Mouse (Mus musculus) stomach, embryonic 14.5 days (tissue): ENCODE results near the gene Phyhd1. TPM values are rescaled to one million over a fixed set of nuclear protein-coding genes. Genes with fewer than 3 reads are reported as not detected.

Experiments
- ATAC-seq: fragments of 200-750 bp; cut with Nextera tagmentation; 2 replicates; pipeline ENCODE4 v1.8.0; 2017; ENCODE audit warnings: low read depth, moderate TSS enrichment; ENCODE audit not compliant: insufficient number of reproducible peaks, insufficient read depth, low FRiP score
- H3K27ac ChIP-seq: fragments of 300-500 bp; sonication (generic); 2 replicates; pipeline ENCODE4 v1.5.1; 2014; ENCODE audit warnings: mild to moderate bottlenecking, low read length, moderate library complexity, mixed read lengths
- H3K27me3 ChIP-seq: fragments of 300-500 bp; sonication (generic); 2 replicates; pipeline ENCODE4 v1.6.1; 2014; ENCODE audit warnings: low read length, control low read depth, mixed read lengths; ENCODE audit not compliant: control insufficient read depth, insufficient read depth
- H3K36me3 ChIP-seq: fragments of 300-500 bp; sonication (generic); 2 replicates; pipeline ENCODE4 v1.6.1; 2014; ENCODE audit warnings: mild to moderate bottlenecking, control low read depth, low read length, moderate library complexity, mixed read lengths; ENCODE audit not compliant: control insufficient read depth, insufficient read depth
- H3K4me1 ChIP-seq: fragments of 300-500 bp; sonication (generic); 2 replicates; pipeline ENCODE4 v1.6.1; 2014; ENCODE audit warnings: low read length, control low read depth, mixed read lengths; ENCODE audit not compliant: control insufficient read depth, insufficient read depth
- H3K4me2 ChIP-seq: fragments of 300-500 bp; sonication (generic); replicated peaks from 2 replicates; pipeline ENCODE4 v1.6.1; 2014; ENCODE audit warnings: low read depth, low read length, control low read depth
- H3K4me3 ChIP-seq: fragments of 300-500 bp; sonication (generic); 2 replicates; pipeline ENCODE4 v1.5.1; 2014; ENCODE audit warnings: low read depth, low read length, control low read depth
- H3K9ac ChIP-seq: fragments of 300-500 bp; sonication (generic); replicated peaks from 2 replicates; pipeline ENCODE4 v1.6.1; 2014; ENCODE audit warnings: low read depth, mild to moderate bottlenecking, control low read depth, low read length, moderate library complexity, mixed read lengths
- H3K9me3 ChIP-seq: fragments of 300-500 bp; sonication (generic); 2 replicates; pipeline ENCODE4 v1.6.1; 2016; ENCODE audit warnings: low read depth, low read length, control low read depth; ENCODE audit not compliant: control insufficient read depth
- WGBS: fragments of 180-500 bp; shearing (Covaris S2); extraction: QIAGEN DNeasy Blood & Tissue Kit; methylation state at CpG from one replicate; pipeline ENCODE4 v1.1.7; 2014; 5-methylcytosine and 5-hydroxymethylcytosine counted together
- polyA plus RNA-seq: library from polyadenylated mRNA; unstranded; fragments of >200 nt; fragmentation: Nextera tagmentation; extraction: Ambion mirVana; gene quantifications from 2 replicates; pipeline ENCODE4 v1.2.1, GENCODE M21; 2014

Gene Phyhd1
- 16.2 and 17.6 TPM in 2 replicates for polyA plus RNA-seq

GRCm38 (mm10) chr2:30265767-30266253, at the start of gene Phyhd1:
Gene Phyhd1, plus strand, starts transcription at chr2:30266203.
- Histone ChIP-seq H3K27me3 (no peaks in the 10 kb centered on the region), H3K4me1 (peaks cover 37% of the 10 kb centered on the region), H3K27ac (peak within 1 kb of the TSS; percentile 94), H3K9ac (no peak within 1 kb of the TSS; the same call in 1 of the 2 replicates), H3K9me3 (no peaks in the 10 kb centered on the region), H3K4me2 (peak within 1 kb of the TSS; percentile 40), H3K4me3 (peak within 1 kb of the TSS; percentile 6; the same call in 1 of the 2 replicates), H3K36me3 (peaks cover 30% of the 10 kb centered on the region)
- ATAC-seq = no peak
- 44% methylated on average over 5 of the region's 5 CpGs for WGBS

DNA sequence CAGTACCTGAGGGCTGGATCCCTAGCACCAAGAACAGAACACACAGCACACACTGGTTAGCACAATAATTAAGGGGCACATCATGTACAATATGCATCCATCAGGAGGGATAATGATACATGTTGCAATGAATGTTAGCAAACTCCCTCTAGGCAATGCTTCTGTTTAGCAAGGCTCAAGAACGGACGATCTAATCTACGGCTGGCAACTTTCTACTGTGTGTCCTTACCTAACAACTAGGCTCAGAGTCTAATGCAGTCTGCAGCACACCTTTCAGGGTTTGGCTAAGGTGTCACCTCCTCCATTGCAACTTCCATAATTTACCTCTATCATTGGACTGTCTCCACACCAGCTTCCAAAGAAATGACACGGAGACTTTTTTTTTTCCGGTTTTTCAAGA, 49.7 kb upstream of the Phyhd1 start:
- no peaks in the 10 kb centered on the region for H3K36me3 ChIP-seq
- WGBS = 94% methylated on average over 5 of the region's 5 CpGs
- H3K9me3 ChIP-seq = no peaks in the 10 kb centered on the region
- H3K27ac ChIP-seq = no peak overlapping the region
- no peak overlapping the region for H3K4me3 ChIP-seq
- no peaks in the 10 kb centered on the region for H3K27me3 ChIP-seq
- H3K4me1 ChIP-seq = no peaks in the 10 kb centered on the region
- H3K9ac ChIP-seq = no peak overlapping the region
- H3K4me2 ChIP-seq = no peak overlapping the region
- no peak for ATAC-seq

- WGBS = 75% methylated on average over 5 of the region's 5 CpGs
These were observed 30.4 kb upstream of the Phyhd1 start for GRCm38 (mm10) chr2:30235593-30235992.

GRCm38 (mm10) chr2:30236426-30237198, 29.4 kb upstream of the Phyhd1 start:
- peak overlapping the region; percentile 82 for H3K27ac ChIP-seq
- ATAC-seq = no peak
- H3K9ac ChIP-seq = peak overlapping the region; percentile 62
- peaks cover 14% of the 10 kb centered on the region for H3K36me3 ChIP-seq
- WGBS = 3% methylated on average over 18 of the region's 18 CpGs
- H3K4me2 ChIP-seq = peak overlapping the region; percentile 80
- H3K9me3 ChIP-seq = no peaks in the 10 kb centered on the region
- peak overlapping the region; percentile 87 for H3K4me3 ChIP-seq
- H3K27me3 ChIP-seq = no peaks in the 10 kb centered on the region
- peaks cover 17% of the 10 kb centered on the region for H3K4me1 ChIP-seq

More at GRCm38 (mm10) chr2:30235593-30235992, 30.4 kb upstream of the Phyhd1 start:
- no peak overlapping the region for H3K4me3 ChIP-seq
- H3K27me3 ChIP-seq = no peaks in the 10 kb centered on the region
- H3K9ac ChIP-seq = no peak overlapping the region
- H3K27ac ChIP-seq = no peak overlapping the region
- H3K4me2 ChIP-seq = no peak overlapping the region
- no peaks in the 10 kb centered on the region for H3K9me3 ChIP-seq
- no peak for ATAC-seq
- H3K36me3 ChIP-seq = peaks cover 6% of the 10 kb centered on the region
- peaks cover 17% of the 10 kb centered on the region for H3K4me1 ChIP-seq

- Histone ChIP-seq H3K36me3 (peaks cover 19% of the 10 kb centered on the region), H3K9me3 (no peaks in the 10 kb centered on the region), H3K27ac (peak within 1 kb of the TSS; percentile 82), H3K4me3 (peak within 1 kb of the TSS; percentile 87), H3K4me1 (peaks cover 17% of the 10 kb centered on the region), H3K4me2 (peak within 1 kb of the TSS; percentile 86), H3K27me3 (no peaks in the 10 kb centered on the region), H3K9ac (peak within 1 kb of the TSS; percentile 80)
- under 1% methylated on average over 57 of the region's 67 CpGs for WGBS
- peak; percentile 96 for ATAC-seq
These were observed 28.7 kb upstream of the Phyhd1 start, which contains the start of gene Lrrc8a for GRCm38 (mm10) chr2:30237199-30237880. Gene Lrrc8a, plus strand, starts transcription at chr2:30237715.

DNA sequence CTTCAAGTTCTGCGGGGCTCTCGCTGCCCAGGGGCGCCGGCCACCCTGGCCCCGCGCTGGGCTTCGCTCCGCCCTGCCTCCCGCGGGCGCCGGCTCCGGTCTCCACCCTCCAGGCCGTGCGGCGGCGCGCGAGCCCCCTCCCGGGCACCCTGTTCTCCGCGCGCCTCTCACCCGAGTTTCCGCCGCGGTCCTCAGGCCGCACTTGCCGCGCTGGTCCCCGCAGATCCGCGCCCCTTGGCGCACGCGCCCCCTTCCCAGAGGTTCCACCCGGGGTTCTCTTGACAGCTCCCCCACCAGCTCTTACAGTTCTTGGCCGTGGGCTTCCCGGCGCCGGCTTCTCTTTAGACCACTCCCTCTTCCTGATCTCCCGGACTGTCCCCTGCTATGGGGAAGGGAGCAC, 28.1 kb upstream of the Phyhd1 start:
- Histone ChIP-seq H3K9me3 (no peaks in the 10 kb centered on the region), H3K27ac (peak overlapping the region; percentile 82), H3K4me1 (peaks cover 17% of the 10 kb centered on the region), H3K36me3 (peaks cover 19% of the 10 kb centered on the region), H3K4me2 (peak overlapping the region; percentile 86), H3K9ac (peak overlapping the region; percentile 80), H3K27me3 (no peaks in the 10 kb centered on the region), H3K4me3 (peak overlapping the region; percentile 87)
- WGBS = under 1% methylated on average over 34 of the region's 42 CpGs
- peak; percentile 88 for ATAC-seq

GRCm38 (mm10) chr2:30238906-30239465, 27.0 kb upstream of the Phyhd1 start:
- peak overlapping the region; percentile 80; the same call in 1 of the 2 replicates for H3K9ac ChIP-seq
- ATAC-seq = no peak
- H3K36me3 ChIP-seq = peaks cover 19% of the 10 kb centered on the region
- H3K27me3 ChIP-seq = no peaks in the 10 kb centered on the region
- H3K27ac ChIP-seq = no peak overlapping the region
- peak overlapping the region; percentile 86 for H3K4me2 ChIP-seq
- WGBS = 66% methylated on average over 3 of the region's 3 CpGs
- peaks cover 17% of the 10 kb centered on the region for H3K4me1 ChIP-seq
- no peaks in the 10 kb centered on the region for H3K9me3 ChIP-seq
- peak overlapping the region; percentile 87 for H3K4me3 ChIP-seq

DNA sequence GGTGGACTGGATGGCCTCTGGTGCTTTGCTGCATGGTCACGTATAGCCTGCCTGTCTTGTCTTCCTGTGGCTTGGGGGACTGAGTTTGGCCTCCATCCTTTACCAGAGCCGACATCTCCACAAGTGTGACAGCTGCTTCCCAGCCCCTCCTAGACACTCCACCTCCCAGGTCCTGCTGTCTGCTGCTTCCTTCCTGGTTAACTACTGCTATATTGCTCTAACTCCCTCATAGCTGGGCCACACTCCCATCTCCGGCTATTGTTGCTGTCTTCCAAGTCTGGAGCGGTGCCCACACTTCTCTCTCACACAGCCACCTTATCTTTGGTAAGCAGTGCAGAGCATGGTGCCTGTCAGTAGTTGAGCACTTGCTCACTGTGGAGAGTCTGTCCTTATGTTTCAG, 26.2 kb upstream of the Phyhd1 start:
- Histone ChIP-seq H3K4me3 (no peak overlapping the region), H3K36me3 (peaks cover 20% of the 10 kb centered on the region), H3K9me3 (no peaks in the 10 kb centered on the region), H3K9ac (no peak overlapping the region), H3K27ac (no peak overlapping the region), H3K4me2 (no peak overlapping the region), H3K4me1 (peaks cover 18% of the 10 kb centered on the region), H3K27me3 (no peaks in the 10 kb centered on the region)
- WGBS = 69% methylated on average over 4 of the region's 4 CpGs
- no peak for ATAC-seq
